Mouse (Mus musculus) T-helper 17 cell (primary cell): ENCODE results near the gene Gtf2ird1.
"Not testable (repeated sequence)": the region's sequence is repeated elsewhere in the genome, so short reads cannot be mapped to it uniquely, and the experiment has no call there.

Experiments used
- in situ Hi-C, 2 experiments: fragments of 300-600 bp; cut with MboI, MseI; formaldehyde crosslinking; loops; 1 replicate in 1 of 2; 2 replicates in 1 of 2; pipeline ENCODE4 v1.15.1; 2025; ENCODE audit warnings: high pct_unique_total_duplicates in 2 of 2

Gene Gtf2ird1

DNA sequence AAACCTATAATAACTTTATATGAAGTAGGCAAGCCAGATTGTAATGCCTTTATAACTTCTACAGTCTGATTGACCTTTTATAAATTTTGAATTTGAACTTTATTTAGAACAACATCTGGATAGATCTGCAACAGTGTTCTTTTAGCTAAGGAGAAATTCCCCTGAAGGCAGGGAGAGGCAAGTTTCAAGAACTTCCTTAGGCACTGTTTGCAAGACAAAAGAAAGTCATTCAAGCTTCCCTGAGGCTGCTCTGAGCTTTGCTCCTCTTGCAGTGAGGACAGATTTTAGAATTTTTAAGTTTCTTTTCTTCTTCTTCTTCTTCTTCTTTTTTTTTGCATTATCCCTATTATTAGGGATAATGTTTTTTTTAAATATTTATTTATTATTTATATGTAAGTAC is 22.4 kb upstream of the Gtf2ird1 start:
- in situ Hi-C loops: not testable (repeated sequence)

DNA sequence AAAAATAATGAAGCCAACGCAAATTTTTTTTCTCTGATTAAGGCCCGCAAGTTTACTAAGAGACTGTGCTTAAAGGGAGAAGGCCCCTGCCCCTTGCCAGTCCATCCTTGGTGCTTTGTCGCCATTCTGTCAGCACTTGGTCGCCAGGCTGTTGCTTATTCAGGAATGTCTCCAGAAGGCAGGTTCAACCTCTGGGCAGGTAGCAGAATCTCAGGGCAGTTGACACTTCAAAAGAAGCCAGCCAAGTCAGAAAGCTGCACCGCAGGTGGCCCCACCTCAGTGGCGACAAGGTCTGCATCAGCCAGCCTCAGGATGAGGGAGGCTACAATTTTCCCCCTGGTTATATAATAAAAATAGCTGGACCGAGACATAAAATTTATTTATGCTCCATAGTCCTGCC is 19.2 kb upstream of the Gtf2ird1 start:
- in situ Hi-C loops: not testable (repeated sequence)

DNA sequence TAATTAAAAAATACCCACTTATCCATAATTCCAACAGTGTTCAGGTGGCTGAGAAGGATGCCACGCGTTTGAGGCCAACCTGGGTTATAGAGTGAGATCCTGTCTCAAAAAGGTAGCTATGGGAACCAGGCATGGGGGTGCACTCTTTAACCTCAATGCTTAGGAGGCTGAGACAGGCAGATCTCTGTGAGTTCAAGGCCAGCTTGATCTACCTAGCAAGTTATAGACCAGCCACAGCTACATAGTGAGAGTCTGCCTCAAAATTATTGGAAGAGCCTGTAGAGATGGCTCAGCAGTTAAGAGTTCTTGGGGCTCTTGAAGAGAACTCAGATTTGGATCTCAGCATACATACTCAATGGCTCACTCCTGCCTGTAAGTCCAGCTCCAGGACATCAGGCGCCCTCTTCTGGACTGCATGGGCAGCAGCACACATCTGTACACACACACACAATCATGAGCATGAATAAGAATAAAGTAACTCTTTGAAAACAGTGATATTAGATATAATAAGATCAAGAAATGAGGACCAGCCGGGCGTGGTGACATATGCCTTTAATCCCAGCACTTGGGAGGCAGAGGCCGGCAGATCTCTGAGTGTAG is 18.6 kb upstream of the Gtf2ird1 start:
- in situ Hi-C loops: no loop called here

DNA sequence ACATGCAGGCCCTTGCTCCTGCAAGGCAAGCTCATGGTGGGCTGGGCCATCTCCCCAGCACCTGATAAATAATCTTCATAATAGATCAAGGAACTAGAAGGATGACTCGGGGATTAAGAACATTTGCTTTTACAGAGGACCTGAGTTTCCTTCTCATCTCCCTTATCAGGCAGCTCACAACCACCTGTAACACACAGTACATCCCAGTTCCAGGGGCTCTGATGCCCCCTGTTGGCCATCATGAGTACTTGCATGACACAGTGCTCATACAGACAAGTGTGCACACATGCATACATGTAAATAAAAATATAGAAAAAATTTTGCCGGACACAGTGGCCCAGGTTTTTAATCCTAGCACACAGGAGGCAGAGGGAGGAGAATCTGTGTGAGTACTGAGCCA is 17.4 kb upstream of the Gtf2ird1 start:
- in situ Hi-C loops: no loop called here

DNA sequence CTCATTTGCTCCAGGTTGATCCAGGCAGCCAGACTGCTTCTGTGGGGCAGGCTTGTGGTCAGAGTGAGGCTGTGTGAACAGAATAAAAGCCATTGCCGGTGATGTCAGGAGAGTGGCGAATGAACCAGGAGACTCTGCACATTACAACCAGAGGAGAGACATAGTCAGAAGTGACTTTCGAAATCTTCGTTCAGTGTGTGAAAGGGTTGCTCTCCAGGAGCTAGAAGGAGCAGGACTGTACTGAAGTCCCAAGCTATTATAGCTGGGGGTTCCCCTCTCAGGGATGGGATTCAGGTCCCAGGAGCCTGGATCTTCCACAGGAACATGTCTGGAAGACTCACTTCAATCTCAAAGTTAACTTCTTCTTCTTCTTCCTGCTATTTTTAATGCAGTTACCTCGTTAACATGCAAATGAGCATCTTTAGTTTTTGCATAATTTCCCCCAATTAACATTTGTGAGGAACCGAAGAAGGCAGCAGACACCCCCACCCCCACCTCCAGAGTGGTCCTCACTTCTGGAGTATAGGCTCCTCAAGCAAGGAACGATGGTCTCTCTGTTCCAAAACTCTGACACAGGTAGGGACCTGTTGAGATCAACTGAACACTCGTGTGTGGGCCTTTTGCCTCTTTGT is 14.1 kb upstream of the Gtf2ird1 start:
- in situ Hi-C loops: no loop called here

DNA sequence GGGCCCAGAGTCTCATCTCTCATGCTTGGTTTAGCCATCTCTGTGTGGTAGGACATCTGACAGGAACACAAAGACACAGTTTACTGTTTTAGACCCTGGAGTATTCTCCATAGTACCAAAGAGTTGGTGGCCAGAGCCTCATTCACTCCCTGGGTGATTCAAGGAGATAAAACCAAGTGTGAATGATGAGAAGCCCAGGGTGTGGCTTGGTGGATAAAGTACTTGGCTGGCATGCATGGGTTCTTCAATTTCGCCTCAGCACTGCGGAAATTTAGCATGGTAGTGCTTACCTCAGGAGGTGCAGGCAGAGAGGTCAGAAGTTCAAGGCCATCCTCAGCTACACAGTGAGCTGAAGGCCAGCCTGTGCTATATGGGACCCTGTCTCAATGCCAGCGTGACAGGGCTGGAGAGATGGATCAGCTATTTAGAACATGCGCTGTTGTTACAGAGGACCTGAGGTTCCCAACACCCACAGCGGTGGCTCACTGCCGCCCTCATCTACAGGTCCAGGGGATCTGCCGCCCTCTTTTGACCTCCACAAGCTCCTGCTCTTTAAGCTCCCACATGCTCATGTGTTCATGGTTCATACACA is 13.1 kb upstream of the Gtf2ird1 start:
- in situ Hi-C loops: no loop called here

DNA sequence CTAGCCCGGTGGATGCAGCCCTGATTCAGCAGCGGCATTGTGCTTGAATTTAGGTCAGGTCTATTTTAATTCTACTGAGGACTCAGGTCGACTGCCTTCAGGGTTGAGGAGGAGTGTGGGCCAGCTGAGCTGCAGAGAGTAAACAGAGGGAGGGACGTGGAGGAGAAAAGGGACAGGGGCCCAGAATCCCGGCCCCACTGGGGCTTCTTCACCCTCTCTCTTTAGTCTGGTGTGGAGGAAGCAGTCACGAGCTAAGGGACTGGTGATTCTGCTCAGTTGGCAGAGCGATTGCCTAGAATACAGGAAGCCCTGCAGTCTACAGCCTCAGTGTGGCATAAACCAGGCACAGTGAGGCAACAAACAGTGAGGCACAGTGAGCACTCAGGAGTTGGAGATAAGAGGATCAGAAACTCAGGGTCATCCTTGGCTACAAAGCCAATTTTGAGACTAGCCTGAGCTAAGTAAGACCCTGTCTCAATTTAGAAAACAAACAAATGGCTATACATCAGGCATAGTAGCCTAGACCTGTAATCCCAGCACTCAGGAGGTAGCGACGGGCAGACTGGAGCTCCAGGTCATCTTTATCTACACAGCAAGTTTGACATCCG is 11.7 kb upstream of the Gtf2ird1 start:
- in situ Hi-C loops: no loop called here

DNA sequence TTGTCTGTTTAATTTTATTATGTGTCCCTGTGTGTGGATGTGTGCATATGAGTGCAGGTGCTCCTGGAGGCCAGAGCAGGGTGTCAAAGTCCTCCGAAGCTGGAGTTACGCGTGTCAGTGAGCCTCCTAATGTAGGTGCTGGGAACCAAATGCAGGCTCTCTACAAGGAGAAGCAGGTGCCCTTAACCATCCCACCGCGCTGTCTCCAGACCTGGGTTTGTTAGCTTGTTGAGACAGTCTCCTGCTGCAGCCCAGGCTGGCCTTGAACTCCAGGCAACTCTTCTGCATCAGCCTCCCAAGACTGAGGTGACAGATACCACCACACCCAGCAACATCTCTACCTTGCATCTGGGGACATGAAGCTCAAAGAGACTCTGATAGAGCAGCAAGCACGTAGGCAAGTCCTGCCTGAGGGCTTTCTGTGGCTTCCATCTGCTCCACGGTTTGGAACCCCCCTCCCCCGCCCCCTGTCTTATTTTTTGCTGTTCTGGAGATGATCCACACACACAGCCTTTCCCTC is 10.6 kb upstream of the Gtf2ird1 start:
- in situ Hi-C loops: no loop called here

DNA sequence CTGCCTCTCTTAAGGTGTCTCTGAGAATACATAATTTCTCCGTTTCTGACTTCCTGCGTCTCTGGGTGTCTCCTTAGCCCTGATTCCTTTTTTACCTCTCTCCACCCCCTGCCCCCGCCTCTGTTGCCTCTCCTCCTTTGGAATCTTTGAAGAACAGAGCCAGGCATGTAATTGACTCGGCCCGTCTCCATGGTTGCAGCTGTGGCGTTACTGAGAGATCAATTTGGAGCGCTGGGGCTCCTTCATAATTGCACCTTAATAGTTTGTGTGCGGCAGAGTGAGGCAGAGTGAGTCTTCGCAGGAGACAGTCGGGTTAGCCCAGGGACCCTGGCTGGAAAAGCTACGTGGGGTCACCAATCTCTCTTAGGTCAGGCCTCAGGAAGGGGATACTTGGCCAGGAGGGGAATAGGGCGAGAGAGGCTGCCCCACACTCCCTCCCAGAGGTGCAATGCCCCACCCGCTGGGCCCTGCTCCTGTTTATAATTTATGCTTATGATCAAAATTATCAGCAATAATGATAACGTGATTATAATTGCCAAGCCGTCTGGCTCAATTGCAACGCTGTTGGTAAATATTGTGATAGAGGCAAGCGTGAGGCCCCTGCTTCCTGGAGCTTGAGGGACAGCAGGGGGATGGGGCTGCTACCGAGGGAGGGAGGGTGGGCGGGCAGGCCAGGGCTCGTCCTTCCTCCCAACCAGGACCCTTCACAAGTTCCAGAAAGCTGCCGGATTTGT is 9.9 kb upstream of the Gtf2ird1 start:
- in situ Hi-C loops: no loop called here

DNA sequence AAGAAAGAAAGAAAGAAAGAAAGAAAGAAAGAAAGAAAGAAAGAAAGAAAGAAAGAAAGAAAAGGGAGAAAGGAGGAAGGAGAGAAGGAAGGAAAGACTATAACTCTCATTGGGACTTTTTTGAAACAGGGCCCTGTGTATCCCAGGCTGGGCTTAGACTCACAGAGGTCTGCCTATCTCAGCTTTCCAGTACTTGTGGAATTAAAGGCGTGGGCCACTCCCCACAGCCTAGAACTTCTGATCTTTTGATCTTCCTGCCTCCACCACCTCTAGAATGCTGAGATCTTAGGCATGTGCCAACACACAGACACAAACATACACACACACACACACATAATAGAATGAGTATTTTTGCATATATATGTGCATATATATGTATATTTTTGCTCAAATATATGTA is 8.7 kb upstream of the Gtf2ird1 start:
- in situ Hi-C loops: no loop called here

DNA sequence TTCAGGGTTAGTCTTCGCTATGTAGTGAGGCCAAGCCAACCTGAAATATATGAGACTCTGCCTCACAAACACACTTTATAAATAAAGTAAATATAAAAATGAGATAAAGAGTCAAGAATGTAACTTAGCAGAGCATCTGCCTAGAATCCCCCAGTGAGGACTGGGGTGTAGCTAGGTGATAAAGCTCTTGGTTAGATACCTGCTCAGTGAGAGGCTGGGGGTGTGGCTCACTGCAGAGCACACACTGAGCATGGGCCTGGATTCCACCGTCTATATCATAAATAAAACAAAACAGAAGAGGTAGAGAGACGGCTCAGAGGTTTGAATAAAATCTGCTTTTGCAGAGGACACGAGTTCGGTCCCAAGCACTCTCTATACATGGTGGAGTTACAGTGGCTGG is 7.7 kb upstream of the Gtf2ird1 start:
- in situ Hi-C loops: no loop called here

DNA sequence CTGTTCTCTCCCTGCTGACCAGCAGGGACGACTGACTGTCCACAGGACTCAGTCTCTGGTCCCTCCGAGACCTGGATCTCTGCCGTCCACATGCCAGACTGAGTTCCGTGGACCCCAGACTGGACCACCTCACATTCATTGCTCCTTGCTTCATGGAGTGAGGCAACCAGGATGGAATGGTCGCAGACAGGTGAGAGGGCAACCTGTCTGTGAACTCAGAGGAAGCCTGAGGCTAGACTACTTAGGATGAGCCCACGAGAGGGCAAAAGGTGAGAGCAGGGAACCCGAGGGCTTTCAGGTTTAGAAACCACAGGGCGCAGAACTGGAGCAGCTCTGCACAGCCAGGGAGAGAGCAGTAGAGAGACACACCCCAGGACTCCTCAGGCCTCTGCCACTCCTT is 6.2 kb upstream of the Gtf2ird1 start:
- in situ Hi-C loops: no loop called here

DNA sequence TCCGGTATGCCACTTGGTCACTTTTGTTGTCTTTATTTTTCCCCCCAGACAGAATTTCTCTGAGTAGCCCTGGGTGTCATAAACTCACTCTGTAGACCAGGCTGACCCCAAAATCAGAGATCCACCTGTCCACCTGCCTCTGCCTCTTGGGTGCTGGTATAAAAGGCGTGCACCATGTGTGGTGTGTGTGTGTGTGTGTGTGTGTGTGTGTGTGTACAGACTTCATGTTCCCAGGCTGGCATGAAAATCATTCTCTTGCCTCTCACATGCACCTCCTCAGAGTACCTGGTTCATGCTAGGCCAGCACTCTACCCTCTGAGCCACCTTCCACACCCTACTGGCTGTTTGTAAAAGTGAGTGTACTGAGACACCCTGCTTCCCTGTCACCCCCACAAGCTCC is 5.8 kb upstream of the Gtf2ird1 start:
- in situ Hi-C loops: no loop called here

DNA sequence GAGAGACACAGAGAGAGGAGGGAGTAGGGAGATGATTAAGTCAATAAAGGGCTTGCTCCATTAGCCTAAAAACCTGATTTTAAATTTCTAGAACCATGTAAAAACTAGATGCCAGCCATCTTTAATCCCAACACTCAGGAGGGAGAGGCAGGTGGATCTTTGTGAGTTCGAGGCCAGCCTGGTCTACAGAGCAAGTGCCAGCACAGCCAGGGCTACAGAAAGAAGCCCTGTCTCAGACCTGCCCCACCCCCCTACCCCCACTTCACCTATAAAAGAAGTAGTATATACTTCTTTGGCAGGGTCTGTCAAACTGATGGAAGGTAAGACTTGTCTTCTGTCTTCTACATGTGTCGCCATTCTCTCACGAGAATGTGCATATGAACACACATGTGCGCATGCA is 4.0 kb upstream of the Gtf2ird1 start:
- in situ Hi-C loops: no loop called here

DNA sequence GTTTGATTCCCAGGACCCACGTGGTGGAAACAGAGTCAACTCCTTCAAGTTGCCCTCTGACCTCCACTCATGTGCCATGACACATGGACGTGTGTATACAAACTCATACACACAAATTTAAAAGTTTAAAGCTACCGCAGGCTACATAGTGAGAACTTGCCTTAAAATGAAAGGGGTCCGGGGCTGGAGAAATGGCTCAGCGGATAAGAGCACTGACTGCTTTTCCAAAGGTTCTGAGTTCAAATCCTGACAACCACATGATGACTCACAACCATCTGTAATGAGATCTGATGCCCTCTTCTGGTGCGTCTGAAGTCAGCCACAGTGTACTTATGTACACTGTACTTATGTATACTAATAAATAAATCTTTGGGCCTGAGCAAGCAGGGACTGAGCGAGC is 2.6 kb upstream of the Gtf2ird1 start:
- in situ Hi-C loops: no loop called here

DNA sequence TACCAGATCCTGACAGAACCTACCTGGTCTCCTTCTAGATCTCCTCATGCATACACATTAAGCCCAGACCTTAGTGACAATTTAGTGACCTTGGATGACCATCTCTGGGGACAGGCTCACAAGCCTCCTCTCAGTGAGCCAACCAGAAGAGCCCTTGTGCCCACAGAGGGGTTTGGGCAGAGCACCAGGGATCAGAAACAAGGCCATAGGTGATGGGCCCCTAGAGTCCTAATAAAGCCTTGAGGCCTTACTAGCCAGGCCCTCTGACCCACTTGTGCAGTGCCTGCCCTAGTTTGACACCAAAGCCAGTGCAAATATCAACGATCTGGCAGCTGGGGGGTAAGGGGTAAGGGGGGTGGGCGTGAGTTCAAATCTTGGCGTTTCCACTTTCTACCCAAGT is 1.9 kb upstream of the Gtf2ird1 start:
- in situ Hi-C loops: no loop called here

DNA sequence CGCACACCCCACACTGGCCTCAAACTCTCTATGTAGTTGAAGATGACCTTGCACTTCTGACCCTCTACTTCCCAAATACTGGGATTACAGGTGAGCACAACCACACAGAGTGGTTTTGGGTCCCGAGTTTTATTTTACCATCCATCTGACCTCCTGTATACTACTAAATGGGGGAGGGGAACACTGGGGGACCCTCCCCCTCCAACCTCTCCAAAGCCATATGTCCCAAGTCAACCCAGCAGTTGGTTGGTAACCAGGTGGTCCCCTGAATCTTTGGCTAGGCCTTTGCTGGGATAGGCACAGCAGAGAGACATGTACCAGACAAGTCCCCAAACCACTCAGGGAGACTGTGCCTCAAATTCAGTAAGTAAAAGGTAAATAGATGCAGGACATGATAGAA is 855 bp upstream of the Gtf2ird1 start:
- in situ Hi-C loops: no loop called here

DNA sequence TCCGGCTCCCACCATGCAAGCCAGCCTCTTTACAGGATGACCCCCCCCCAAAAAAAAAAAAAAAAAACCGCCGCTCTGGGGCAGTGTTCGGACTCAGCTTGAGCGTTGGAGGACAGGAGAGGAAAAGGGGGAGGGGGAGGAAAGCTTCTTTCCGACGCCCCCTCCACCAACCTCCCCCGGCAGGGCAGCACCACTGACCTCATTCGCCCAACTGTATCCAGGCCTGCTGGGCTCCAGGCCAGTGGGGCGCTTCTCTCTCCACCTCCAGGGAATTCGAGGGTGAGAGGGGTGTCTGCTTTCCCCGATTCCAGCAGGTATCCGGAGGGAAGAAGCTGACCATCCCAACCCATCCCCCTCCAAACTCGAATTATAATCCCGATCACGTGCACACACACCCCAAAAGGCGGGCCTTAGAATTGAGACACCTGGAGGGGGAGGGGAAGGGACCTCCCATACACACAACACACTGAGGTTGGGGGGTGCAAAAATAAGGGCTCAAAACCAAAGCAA is 547 bp downstream of the Gtf2ird1 start:
- in situ Hi-C loops: no loop called here

DNA sequence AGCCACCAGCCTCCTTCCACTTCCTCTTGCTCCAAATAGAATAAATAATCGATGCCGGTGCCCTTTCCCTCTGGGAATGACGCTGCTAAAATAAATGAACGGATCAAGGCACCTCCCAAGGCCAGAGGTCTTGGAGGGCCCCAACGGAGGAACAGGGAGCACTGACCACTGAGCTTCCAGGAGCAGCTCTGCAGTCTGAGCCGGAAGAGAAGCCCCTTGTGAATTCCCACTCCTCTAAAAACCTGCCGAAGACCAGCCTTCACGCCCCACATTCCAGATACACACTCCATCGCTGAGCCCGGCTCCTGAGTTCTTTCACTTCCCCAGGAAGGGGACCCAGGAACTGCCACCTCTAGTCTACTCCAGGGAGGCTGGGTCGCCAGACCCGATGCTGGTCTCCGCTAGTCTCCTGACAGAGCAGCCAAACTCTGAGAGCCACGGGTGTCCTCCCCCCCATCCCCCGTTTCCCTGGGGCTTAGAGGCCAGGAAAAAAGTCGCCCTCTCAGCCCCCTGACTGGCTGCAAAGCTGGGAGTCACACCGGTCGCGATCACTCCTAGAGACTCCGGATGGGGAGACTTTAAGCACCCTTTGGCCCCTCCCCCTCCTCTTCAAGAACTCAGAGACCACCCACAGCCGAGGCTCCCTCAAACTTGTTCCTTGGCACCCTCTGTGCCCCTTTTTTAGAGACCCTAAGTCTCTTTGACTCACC is 1.2 kb downstream of the Gtf2ird1 start:
- in situ Hi-C loops: no loop called here

DNA sequence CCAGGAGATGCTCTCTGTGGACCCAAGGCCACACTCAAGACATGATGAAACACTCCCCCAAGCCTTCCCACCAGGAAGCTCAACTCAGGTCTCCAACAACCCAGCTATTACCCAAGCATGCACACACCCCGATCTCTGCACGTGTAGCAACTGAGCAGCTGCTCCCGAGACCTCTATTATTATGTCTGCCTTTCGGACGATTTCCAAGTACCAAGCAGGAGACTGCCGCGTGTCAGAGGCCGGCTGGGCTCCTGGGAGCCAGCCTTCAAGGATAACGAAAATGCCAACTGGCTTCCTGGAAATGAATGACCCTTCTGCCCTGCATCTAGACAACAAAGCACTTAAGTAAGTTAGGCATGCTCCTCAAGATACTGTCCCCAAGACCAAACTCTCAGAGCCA is 2.1 kb downstream of the Gtf2ird1 start:
- in situ Hi-C loops: no loop called here

DNA sequence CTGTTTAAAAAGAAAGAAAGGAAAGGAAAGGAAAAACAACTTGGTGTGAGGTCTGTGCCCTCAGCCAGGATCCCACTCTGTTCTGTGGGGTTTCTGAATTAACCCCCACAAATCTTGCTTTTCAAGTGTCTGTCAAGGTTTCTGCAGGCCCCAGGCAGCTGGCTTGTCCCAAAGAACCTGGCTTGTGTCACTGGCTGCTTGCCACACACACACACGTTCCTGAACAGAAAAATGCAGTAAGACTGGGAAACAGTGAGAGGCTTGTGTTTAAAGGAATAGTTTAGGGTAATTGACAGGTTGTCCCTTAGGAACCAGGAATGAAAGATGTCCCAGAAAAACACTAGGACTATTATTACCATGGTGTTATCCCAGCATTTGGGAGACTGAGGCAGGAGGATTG is 2.9 kb downstream of the Gtf2ird1 start:
- in situ Hi-C loops: no loop called here
